Mouse (Mus musculus) bone marrow, adult 2 months (tissue): ENCODE measurements around the gene Ttc7.

Source experiments
- CTCF ChIP-seq: fragments of 200-500 bp; IDR thresholded peaks from 2 replicates; pipeline ENCODE4 v1.5.1; 2011; ENCODE audit warnings: low read length, control low read depth; ENCODE audit not compliant: control insufficient read depth, insufficient read depth
- POLR2A ChIP-seq: fragments of 200-500 bp; IDR thresholded peaks from 2 replicates; pipeline ENCODE4 v1.6.1; 2011; ENCODE audit warnings: low read depth, mild to moderate bottlenecking, control low read depth, low read length, borderline replicate concordance; ENCODE audit not compliant: control insufficient read depth

GRCm38 (mm10) chr17:87379160-87379624, 96.5 kb downstream of the Ttc7 start:
- no peak for TF ChIP-seq CTCF
- TF ChIP-seq POLR2A = no peak
